Mouse (Mus musculus): ENCODE measurements around the gene Syk.
A peak's percentile ranks its signal among the peaks of the same experiment; 100 is the strongest.

Gene Syk

DNA sequence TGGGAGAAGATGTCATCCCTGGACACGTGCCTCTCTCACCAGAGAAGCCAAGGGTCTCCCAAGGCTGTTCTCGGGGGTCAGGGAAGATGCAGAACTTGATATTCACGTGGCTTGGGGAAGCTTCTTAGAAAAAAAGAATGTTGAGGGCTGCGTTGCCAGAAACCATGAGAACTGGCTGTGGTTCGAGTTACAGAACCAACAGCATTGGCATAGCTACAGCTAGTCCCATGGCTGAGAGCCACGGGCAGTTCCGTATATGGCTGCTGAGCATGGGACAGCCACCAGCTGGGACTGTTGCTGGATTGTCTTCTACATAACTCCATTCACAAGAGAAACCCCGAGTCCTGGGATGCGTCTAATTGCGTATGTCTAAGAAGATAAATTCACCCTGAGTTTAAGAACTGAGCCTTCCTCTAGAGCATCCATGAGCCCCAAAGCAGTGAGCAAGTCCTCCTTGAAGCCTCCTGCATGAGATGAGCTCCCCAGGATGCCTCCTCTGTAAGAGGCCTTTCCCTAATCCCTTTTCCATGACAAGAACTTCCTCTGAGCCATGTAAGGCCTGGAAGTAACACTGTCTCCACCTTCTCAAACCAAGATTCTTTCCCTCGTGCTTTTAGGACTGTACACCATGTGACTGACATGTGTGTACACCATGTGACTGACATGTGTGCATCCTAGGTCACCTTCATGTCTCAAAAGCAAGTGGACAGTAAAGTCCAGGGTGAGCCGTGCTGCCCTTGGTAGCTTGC, 71.3 kb downstream of the Syk start:
- no peak for DNase-seq

DNA sequence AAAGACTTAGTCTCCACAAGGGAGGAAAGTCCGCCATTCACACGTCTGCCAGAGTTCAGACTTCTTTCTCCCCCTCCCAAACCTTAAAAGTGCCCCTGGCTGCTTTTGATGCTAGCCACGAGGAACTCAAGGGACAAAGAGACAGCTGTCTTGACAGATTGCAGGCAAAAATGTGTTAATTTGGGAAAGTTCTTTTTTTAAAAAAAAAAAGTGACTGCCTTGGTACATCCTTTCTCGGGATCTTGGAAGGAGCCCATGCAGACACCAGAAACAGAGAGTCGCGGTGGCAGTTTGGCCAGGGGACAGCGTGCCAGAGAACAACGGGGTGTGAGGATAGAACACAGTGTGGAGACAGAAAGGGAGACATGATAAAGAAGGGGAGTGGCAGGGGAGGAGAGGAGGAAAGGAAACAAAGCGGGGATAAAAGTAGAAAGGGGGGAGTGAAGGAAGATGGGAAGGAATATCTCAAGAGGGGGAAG, 71.9 kb downstream of the Syk start:
- no peak for DNase-seq

DNA sequence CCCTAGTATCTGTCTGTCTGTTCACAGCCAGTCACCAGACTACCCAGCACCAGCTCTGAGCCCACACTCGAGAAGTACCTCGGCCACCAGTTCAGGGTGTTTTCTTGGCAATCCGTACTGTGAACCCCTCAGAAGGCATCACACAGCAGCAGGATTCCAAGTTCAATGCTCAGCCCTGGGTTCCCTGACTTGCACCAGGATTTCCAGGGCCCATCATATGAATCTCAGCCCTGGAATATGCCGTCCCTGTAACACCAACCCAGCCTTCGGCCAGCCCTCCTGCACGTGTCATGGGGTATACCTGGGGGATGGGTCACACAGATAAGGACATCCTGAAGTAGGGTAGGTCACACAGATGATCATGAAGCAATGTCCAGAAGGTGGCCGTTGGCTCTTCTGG, 75.0 kb downstream of the Syk start:
- no peak for DNase-seq

DNA sequence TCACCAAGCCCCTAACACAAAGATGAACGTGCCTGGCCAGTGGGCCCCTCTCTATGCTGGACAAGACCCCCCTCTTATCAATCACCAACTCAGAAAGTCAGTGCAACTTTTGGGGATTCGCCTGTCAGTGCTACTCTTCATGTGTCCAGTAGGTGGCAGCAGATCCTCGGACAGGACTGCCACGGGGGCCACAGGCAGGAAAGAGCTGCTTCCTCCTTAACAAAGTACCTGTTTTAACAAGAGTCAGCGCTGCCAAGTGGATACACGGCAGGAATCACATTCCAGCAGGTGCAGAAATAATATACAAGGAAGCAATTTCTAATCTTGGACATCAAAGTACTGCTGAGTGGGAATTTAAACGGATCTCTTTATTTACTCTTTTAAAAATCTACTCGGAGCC, 75.5 kb downstream of the Syk start:
- peak; percentile 25 for DNase-seq

DNA sequence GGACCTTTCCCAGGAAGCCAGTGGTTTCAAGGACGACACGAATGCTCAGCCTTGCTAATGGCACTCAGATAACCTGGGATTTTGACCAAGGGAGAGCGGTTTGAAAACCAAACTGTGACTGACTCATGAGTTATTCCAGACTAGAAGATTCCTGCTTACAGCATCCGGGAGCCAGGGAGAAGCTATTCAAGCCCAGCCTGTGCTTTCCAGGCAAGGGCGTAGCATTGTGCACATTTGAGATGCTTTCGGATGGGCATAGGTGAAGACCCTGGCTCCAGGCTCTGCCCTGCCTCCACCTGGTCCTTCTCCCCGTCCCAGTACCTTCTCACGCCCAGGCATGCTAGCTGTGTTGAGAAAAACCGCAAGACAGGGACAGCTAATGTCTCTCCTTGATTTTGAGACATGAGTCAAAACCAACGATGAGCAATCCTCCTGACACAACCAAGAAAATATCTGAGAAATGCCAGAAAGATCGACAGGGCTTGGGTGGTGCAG, 76.2 kb downstream of the Syk start:
- no peak for DNase-seq

DNA sequence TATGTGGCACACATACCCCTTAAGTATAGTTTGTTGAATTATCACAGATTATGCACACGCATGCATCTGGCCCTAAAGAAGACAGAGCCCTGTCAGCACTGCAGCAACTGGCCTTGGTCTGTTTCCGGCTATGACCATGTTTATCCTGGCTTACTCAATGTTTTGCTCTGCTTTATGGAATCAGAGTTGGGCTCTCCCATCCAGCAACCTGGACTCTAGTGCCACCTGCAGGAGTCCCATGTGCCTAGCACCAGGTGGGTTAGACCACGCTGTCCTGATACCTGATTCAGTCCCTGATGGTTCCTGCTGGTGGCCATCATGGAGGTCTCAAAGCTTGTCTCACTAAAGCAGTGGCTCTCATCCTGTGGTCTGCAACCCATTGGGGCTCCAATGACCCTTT, 86.9 kb downstream of the Syk start:
- no peak for DNase-seq

DNA sequence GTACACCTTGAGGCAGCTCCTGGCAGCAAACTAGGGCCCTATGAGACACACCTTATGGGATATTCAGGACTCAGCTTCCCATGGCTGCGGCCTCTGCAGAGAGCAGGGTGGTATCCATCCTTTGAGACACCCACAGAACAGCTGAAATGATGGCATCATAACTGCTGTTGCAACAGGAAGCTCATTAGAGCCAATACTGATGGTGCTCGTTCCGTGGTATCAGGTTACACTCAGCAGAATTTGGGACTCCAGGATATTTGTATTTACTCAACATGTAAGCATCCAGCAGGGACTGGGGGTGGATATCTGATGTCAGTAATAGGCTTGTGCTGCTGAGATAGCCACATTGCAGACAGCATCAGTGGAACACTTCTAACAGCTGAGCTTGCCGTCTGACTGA, 90.3 kb downstream of the Syk start:
- DNase-seq, result no peak

DNA sequence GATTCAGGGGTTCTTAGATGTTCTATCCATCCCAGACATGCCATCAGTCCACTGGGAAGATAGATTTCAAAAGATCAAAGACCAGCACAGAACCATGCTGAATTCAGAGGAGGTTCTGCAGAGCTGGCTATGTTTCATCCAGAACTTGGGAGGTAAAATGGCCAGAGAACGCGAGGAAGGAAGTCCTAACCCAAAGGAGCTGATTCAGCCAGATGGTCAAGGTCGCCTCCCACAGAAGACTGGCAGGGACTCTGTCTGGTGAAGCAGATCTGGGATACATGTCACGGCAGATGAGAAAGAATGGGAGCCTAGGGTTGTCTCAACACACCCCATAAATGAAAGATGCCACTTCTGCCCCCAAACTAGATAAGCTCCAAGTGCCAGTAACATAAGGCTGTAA, 90.9 kb downstream of the Syk start:
- no peak for DNase-seq

DNA sequence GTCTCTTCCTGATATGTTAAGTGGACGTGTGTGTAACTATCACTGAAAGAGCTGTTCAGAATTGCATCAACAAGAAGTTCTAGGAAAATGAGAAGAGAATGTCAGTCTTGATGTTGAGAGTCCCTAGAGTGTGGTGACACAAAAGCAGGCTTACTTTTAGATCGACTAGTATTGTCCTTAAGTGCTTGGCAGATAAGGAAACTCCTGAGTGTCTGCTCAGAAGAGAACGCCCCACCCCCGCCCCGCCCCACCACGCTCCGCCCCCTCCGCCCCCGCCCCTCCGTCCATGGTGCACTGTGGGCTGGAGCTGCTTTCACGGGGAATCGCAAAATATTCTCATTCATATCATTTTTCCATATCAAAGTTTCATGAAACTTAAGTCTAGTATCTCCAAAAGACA, 91.9 kb downstream of the Syk start:
- no peak for DNase-seq

DNA sequence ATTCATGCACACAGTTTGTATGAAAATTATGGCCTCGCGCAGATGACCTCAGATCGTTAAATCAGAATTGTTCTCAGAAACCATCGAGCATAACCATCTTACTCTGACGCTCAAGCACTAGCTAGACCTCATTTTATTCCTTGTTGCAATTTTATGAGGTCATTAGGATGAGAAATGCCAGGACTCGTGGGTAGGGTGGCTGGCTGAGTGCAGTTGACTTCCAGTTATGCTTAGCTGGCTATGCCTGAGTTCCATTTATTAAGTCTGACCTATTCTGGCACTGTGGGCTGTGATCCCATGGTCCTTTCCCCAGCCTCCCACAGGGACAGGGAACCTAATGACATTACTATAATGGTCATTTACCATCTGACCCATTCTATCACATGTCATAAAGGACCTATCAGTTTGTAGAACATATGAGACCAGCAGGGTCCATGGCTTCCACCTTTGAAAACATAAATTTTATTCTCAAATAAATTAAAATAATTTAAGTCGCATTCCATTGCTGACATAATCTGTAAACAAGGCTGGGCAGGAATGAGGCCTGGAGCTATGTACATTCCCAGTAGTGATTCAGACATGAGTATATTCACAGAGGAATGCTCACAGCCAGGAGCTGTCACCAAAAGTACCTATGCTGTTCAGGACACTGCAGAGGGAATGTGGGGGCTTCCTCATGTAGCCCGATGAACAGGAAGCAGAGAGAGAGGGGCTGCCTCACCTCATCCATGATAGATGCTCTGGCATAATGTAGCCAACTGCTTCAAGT, 92.7 kb downstream of the Syk start:
- DNase-seq, result peak; percentile 51

DNA sequence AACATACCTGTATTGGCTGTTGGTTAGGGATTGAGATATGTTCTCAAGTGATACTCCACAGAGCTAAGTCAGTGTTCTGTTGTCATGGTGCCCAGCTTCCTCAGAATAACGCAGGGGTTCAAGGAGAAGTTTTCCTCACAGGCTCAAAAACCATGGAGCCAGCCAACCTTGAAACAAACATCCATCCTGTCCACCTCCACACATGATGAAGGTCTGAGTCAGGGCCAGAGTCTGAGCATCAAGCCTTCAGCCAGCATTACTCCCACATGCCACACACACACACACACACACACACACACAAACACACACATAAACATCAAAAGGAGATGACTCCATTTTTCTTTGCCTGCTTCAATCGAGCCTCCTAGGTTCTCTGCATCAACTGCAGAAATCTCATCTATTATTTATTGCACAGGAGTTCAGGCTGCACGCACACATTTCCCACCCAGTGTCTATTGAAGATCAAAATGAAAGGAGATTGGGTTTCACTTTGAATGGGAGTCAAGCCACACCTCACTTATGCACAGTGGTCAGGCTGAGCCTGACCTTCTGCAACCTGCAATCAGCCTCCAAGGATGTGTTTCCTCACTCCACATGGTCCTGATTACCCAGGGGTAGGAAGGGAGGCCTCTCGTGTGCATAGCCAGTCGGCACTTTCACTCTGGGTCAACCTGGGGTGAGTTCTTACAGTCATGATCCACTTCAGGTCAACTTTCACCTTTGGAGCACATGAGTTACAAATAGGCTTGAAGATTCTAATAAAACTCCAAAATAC, 93.9 kb downstream of the Syk start:
- no peak for DNase-seq

DNA sequence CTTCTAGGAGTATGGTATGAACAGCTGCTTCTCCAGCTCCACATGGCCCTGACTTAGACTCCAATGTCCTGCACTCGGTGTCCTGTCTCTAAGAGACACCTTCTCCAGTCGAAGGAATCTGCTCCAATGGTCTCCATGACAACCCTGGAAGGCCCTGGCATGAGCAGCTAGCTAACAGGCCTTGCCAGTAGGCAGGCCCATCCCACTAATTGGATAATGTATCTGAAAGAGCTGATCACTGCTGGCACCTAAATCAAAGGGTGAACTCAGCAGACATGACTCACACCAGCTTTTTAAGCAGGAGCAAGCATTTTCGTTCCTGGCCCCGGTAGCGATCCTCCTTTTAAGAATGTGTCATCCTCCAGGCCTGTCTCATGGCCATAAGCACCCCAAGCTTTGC, 96.9 kb downstream of the Syk start:
- no peak for DNase-seq

DNA sequence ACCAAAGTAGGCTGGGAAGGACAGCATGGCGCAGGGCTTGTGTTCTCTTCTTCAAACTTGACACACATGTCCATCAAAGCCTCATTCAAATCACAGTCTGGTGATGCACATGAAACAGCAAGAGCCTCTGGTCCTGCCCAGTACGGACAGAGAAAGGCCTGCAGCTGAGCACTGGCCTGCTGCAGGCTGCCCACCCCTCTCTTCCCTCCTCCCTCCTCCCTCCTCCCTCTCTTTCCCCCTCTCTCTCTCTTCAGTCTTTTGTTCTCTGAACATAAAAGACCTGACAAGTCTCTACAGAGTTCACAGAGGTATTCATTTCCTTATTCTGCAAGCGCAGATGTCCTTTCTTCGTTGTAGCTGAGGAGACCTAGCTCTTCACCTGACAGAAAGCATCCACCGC, 99.1 kb downstream of the Syk start:
- DNase-seq, result no peak

DNA sequence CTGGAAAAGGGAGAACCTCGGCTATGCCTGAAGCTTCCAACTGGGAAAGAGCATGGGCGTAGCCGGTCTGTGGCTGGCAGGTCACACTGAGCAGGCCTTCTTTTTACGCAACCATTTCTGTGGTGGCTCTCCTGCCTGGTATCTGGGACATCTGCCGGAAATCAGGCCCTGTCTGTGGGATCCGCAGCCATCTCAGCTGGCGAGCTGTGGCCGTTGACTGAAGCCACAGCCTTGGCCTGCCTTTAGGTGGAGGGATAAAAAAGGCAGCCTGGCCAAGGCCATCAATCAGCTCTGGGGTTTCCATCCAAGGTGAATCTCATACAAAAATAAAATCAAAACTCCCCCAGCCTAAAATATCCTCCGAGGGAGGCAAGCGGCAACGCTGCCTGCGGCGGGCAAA, 107.5 kb downstream of the Syk start:
- DNase-seq, result no peak

DNA sequence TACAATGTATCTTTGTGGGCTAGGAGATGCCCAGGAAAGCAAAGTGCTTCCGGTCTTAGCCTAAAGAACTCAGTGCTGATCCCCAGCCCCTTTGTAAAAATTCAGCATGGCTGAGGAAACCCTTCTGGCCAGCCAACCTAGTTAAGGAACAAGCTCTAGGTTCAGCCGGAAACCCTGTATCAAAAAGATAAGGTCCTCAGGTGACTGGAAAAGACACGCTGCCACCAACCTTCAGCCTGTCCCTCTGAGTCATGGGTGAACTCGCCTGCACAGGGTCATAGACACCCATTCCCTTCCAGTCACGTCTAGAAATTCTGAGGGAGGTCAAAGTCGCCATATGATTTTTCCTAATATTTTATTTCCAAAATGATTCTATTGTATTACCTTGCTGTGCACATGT, 109.3 kb downstream of the Syk start:
- DNase-seq, result no peak

DNA sequence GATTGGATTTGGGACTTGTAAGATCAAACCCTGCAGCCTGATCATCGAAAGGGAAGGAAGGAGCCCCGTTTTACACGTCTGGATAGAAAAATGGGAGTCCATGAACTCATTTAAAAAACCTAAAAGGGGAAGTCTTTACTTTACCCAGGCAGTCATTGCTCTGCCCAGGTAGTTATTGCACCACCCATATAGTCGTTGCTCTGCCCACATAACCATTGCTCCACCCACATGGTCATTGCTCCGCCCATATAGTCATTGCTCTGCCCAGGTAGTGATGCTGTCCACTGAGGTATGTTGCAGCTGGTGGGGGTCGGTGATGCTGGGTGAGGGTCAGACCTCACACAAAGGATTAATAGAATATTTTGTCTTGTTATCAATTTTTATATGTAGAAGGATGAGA, 111.9 kb downstream of the Syk start:
- no peak for DNase-seq
